Mouse (Mus musculus) frontal cortex, postnatal 25 days (tissue): ENCODE measurements around the gene Sdsl.

ENCODE experiments used
- DNase-seq, 2 experiments: peaks; one replicate each; pipeline ENCODE4 v3.0.0; 2022; ENCODE audit warnings: low spot score in 2 of 2

Gene Sdsl

DNA sequence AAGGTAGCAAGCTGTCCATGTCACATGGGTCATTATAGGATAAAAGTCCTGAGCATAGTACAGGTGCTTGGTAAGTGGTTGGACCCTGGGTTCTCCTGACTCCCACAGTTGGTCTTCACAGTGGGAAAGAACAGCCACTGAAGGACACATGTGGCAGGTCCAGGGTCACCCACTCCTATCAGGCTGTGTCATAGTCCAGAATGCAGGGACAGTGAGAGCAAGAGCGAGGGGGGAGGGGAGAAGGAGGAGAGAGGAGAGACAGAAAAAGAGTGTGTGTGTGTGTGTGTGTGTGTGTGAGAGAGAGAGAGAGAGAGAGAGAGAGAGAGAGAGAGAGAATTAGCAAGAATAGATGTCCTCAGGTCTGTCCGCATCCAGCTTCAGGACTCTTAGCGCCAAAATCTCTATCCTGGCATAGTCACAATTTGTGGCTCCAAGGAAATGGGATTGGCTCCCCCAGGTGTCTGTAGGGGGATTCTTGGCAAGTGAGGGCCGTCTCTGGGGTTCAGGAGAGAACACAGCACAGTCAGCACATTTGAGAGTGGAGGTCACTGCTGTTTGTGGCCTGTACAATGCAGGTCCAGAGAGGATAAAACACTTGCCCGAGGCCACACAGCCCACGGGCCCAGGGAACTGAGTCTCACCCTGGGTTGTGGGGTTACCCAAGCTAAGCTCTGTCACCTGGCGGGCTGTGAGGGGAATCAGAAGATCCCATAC, 15.6 kb downstream of the Sdsl start:
- DNase-seq, result no peak

GRCm38 (mm10) chr5:120456253-120456652, 16.4 kb downstream of the Sdsl start:
- DNase-seq, result no peak

GRCm38 (mm10) chr5:120454756-120455337, 17.8 kb downstream of the Sdsl start:
- no peak for DNase-seq

GRCm38 (mm10) chr5:120447305-120447704, 25.3 kb downstream of the Sdsl start:
- DNase-seq, result no peak

- peak; percentile 81 to 86 for DNase-seq
Measured at GRCm38 (mm10) chr5:120440733-120441132, 31.9 kb downstream of the Sdsl start.

DNA sequence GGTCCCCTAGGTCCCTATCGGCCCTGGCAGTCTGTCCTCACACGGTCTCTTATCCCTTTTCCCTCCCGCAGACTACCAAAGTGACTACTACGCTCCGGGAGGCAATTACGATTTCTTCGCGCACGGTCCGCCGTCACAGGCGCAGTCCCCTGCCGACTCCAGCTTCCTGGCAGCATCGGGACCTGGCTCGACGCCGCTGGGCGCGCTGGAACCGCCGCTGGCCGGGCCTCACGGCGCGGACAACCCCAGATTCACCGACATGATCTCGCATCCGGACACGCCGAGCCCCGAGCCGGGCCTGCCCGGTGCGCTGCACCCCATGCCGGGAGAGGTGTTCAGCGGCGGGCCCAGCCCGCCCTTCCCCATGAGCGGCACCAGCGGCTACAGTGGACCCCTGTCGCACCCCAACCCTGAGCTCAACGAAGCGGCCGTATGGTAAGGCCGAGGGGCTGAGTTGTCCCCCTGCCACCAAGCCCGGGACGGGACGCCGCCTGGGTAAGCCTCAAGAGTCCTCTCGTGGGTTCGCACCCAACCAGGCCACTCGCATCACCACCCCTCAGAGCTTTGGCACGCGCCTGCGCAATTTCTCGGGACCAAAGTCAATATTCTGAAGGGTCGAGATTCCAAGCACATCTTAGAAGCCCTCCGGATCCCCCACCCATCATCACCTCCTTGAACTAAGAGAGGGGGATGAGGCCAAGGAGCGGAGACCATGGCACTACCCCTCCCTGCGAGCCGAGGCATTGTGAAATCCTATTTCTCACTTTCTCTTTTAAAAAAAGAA, 32.5 kb downstream of the Sdsl start:
- no peak for DNase-seq

DNA sequence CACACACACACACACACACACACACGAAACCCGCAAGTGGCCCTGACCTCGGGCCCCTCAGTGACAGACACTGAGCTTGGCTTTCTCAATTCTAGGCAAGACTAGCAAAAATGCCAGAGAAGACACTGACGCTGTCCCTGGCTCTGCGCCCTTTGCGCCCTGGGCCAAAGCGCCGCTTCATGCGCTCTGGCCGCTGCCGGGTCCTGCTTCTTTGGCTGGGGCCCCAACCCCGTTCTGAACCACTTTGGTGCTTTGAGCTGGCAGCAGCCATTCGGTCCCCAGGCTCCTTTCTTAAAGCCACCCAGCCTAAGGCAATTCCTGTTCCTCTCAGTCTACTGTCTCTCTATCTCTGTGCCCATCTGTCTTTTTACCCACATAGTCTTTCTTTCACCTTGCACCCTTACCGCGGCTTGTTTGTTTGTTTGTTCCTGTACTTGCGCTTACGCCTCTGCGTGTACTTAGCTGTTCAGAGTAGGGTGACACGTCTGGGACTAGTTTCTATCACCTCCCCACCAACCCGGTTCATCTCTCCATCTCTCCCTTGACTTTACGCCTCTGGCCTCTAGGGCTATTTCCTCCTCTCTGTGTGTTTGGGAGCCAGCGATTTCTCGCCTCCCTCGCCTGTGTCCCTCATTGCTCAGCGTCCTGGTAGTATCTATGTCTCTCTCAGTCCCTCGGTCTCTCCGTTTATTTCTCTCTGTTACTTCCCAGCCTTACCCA, 33.5 kb downstream of the Sdsl start:
- no peak for DNase-seq

- no peak for DNase-seq
Measured at GRCm38 (mm10) chr5:120438469-120438868, 34.1 kb downstream of the Sdsl start.

- no peak for DNase-seq
Measured at GRCm38 (mm10) chr5:120437986-120438385, 34.6 kb downstream of the Sdsl start.

- DNase-seq, result no peak
Measured at GRCm38 (mm10) chr5:120437539-120437938, 35.1 kb downstream of the Sdsl start.

DNA sequence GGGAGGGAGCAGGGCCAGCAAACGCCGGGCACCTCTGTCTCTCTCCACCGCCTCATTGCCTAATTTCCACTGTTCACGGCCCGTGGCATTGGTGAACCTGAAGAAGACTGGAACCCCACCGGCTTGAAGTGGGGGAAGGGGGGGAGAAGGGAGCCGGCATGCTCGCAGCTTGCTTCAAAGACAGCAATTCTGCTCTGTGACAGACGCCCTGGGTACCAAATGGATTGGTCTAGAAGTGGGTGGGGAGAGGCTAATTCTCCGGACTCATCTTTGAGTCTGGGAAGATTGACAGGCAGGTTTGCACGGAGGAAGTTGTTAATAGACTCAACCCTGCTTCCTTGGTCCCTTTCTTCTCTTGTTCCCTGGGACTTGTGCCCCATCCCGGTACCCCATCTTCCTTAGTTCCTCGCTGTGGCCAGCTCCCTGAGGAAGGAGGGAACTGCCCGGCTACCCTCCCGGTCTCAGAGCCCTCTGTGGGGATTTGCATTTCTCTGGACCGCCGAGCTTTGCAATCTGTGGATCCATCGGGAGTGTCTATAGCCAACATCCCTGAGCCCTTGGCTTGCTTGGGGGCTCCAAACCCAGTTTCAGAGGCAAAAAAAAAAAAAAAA, 35.6 kb downstream of the Sdsl start:
- DNase-seq, result no peak

GRCm38 (mm10) chr5:120435731-120436501, 36.7 kb downstream of the Sdsl start:
- no peak for DNase-seq

- no peak for DNase-seq
Measured at GRCm38 (mm10) chr5:120435006-120435681, 37.5 kb downstream of the Sdsl start.

DNA sequence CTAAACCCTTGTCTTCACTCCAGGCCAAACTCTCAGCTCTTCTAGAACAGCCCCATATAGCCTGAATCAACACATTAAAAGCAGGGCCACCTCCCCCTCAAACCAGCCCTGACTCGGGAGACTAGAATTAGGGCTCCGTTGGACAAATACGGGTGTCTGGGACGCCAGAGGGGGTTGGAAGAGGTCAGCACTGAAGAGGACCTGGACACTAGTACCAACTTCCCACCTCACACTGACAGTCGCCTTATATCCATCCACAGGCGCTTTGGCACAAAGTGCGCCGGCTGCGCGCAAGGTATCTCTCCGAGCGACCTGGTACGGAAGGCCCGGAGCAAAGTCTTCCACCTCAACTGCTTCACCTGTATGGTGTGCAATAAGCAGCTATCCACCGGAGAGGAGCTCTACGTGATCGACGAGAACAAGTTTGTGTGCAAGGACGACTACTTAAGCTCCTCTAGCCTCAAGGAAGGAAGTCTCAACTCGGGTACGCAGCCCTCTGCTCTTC, 38.3 kb downstream of the Sdsl start:
- no peak for DNase-seq

- no peak for DNase-seq
Measured at GRCm38 (mm10) chr5:120433135-120433760, 39.4 kb downstream of the Sdsl start.

GRCm38 (mm10) chr5:120432486-120433015, 40.1 kb downstream of the Sdsl start:
- no peak for DNase-seq

- no peak for DNase-seq
Measured at GRCm38 (mm10) chr5:120431649-120432485, 40.7 kb downstream of the Sdsl start, which contains the start of gene Lhx5. TSS of gene Lhx5 (plus strand) at chr5:120431699.

DNA sequence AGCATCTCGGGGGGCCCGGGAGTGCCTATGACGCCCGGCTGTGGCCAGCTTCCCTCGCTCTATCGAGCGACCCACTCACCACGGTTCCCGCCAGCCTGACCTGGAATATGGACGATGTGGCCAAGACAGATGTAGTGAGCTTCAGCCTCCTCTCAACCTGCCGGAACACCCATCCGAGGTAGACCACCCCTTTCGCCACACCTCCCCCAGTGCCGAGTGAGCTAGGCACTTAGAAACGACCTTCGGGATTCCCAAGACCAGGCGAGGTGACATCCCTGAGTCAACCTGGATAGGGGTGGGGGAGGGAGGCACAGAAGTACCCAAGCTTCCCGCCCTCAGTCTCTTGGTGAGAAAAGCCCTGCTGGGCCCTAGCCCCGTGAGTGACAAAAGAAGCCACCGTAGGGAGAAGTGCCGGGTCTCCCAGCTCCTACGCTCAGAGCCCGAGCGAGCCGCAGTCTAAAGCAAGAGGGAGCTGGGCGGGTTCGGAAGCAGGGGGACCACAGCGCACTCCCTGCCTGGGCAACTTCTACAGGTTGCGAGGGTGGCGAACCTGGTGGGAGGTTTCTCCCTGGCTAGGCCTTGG, 41.5 kb downstream of the Sdsl start:
- no peak for DNase-seq
